Mouse (Mus musculus) CD4-positive naive resting alpha-beta T cell, adult 57 days (primary cell): ENCODE data around the gene Tmem63a. TPM values are rescaled to one million over a fixed set of nuclear protein-coding genes. Genes with fewer than 3 reads are reported as not detected.

Experiments
- total RNA-seq: library from RNA; stranded (reverse); gene quantifications from one replicate; pipeline ENCODE4 v1.2.4, GENCODE M21; 2023

The Tmem63a gene
- 66.2 TPM for total RNA-seq

DNA sequence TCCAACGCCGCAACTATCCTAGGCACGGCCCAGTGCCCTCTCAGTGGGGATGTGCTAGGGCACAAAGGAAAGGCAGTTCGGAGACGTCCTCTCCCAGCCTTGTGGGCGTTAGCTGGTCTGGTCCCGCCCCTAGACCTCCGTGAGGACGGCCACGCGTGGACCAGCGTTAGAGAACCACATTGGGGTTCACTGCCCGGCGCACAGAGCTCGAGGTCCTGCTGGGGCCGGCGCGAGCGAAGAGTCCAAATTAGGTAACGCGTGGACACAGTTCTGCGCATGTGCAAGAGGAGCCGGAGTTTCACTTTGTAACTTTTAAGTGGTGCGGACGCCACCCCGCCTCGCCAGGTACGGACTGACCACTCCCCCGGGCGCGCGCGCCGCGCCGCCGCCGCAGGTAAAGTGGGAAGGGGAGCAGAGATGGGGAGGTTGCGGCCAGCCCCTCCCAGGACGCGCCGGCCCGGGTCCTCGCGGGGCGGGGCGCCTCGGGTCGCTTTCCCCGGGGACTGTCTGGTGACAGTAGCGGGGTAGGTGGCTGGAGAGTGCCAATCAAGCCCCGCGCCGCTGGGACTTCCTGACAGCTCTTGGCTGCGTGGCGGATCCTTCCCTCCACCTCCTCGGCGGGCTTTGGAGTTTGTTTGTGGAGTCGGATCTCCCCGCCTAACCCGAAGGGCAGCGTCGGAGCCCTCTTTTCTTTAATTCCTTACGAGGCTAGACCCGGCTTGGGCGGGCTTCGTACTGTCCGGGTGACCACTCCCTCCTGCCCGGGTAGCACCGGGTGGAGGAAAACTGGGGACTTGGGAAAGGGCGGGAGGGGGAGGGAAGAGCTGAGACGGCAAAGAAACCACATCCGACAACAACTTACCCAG lies at the start of gene Tmem63a:
Gene Tmem63a (plus strand): TSS at position 179 of the 866 bp plus-strand sequence.

GRCm38 (mm10) chr1:180892808-180893207 lies 49.3 kb upstream of the Tmem63a start, which contains the start of gene Lefty2:
TSS of gene Lefty2 (plus strand) at chr1:180893108.

DNA sequence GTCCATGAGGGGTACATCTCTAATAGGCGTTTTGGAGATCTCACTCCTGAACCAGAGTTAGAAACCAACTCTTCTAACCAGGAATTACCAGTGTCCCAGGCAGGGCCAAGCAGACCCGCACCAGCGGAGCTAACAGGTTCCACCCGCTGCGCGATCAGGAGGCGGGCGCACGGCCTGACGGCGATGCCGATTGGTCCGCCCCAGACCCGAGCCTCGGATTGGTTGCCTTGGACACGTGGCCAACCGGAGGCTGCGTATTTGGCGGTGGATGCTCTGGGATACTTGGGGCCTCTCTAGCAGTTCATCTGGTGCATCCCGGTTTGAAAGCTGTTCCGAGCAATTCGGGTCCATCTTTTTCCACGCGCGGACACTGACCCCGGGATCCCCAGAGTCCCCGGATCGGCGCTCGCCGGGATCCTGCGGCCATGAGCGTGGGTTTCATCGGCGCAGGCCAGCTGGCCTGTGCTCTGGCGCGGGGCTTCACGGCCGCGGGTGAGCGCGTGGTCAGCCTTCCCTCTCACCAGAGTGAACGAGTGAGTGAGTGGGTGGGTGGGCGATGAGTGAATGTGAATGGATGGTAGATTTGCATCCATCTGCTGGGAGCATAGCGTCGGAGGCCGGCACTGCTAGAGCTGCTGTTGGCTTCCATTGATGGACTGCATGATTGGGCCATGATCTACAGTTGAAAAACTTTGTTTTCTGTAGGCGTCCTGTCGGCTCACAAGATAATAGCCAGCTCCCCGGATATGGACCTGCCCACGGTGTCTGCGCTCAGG lies 37.9 kb upstream of the Tmem63a start, which contains the start of gene Pycr2:
Gene Pycr2 (plus strand): TSS at position 255 of the 776 bp plus-strand sequence.

GRCm38 (mm10) chr1:180934467-180935419 lies 7.4 kb upstream of the Tmem63a start, which contains the start of gene Lefty1:
TSS of gene Lefty1 (plus strand) at chr1:180935022.

DNA sequence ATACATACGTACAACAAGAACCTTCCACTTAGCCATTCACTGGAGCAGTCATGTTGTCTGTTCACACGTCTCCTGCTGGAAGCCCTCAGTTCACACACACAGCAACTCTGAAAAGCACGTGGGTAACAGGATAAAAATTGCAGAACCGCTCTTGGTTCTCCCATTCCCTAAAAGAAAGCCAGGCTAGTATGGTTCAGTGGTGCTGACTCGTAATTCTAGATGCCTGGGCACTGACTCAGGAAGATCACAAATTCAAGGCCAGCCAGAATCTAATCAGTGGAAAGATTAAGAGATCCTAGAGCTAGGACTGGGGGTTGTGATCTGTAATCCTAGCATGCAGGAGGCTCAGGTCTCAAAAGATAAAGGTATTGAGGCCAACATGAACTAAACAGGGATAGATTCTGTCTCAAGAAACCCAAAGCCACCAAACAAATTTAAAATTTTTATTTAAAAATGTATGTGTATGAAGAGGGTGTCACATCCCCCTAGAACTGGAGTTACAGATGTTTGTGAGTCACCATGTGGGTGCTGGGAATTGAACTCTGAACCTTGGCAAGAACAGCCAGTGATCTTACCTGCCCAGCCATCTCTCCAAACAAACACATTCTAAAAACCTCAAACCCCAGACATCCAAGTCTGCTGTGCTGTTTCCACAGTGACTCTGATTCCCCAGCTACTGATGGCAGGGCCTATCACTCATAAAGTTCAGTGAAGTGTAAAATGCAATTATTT lies 78.8 kb downstream of the Tmem63a start, which contains the start of gene Ephx1:
Gene Ephx1 (minus strand): TSS at position 149 of the 732 bp plus-strand sequence.

Other genes starting within 250 kb of the Tmem63a start
- not detected for gene Mixl1, start 245.3 kb upstream of the Tmem63a start, total RNA-seq
- 52.3 TPM for gene Acbd3, start 216.3 kb upstream of the Tmem63a start, total RNA-seq
- 705 TPM for gene H3f3a, start 128.4 kb upstream of the Tmem63a start, total RNA-seq
- gene Sde2, start 91.2 kb upstream of the Tmem63a start, total RNA-seq, result 57.3 TPM
- not detected for gene Lefty2, start 49.2 kb upstream of the Tmem63a start, total RNA-seq
- 59.1 TPM for gene Pycr2, start 38.1 kb upstream of the Tmem63a start, total RNA-seq
- not detected for gene Lefty1, start 7.3 kb upstream of the Tmem63a start, total RNA-seq
- 73.1 TPM for gene Ephx1, start 78.6 kb downstream of the Tmem63a start, total RNA-seq
- not detected for gene 9130409I23Rik, start 108.9 kb downstream of the Tmem63a start, total RNA-seq
- gene Nvl, start 201.9 kb downstream of the Tmem63a start, total RNA-seq, result 30.7 TPM
- 21.1 TPM for gene Cnih4, start 202.3 kb downstream of the Tmem63a start, total RNA-seq